Mouse (Mus musculus): ENCODE measurements at regions not wholly inside any gene's neighbourhood (a gene's known extent, or its start where the extent isn't known, plus 50 kb on each side); places are given as distances from the start of the nearest gene placed in this dataset.

DNA sequence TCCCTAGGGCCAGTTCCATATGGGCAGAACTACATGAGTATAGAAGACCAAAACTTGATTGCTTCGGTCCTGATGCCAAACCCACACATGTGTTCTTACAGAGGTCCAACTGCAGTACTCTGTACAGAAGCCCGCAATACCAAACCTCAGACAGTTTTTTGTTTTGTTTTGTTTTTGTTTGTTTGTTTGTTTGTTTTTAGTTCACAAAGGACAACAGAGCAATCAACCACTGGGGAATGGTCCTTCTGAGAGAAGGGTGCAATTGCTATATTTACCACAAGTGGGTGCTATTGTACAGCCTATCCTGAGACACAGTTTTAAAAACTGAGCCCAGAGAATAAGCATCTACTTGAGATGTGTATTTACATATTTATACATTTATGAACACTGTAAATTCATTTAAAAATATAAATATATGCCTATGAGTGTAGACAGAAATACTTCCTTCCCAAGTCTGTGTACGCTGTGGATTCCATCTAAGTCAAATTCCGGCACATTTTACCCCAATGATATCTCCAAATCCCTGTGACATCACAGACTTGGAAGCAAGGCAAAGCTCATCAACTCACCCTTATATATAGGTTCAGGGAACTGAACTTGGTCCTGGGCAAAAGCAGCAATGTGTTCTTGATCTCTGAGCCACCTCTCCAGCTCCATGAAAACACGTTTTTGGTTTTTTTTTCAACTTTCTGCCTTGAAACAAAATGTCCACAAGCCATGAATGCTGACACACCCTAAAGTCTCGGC lies 101.3 kb upstream of the A26c2 start:
- H3K9me3 ChIP-seq = no peaks in the 10 kb centered on the region
- H3K36me3 ChIP-seq = no peaks in the 10 kb centered on the region
- H3K4me2 ChIP-seq = no peak overlapping the region
- peak; percentile 36; the same call in 1 of the 2 replicates for ATAC-seq (ENCODE audit: low read depth)
- no peak overlapping the region for H3K4me3 ChIP-seq
- H3K27me3 ChIP-seq = no peaks in the 10 kb centered on the region
- 69% methylated on average over 6 of the region's 6 CpGs for WGBS
- H3K27ac ChIP-seq (replicated peaks) = no peak overlapping the region
- no peak overlapping the region for H3K9ac ChIP-seq
- H3K4me1 ChIP-seq (replicated peaks) = no peaks in the 10 kb centered on the region

DNA sequence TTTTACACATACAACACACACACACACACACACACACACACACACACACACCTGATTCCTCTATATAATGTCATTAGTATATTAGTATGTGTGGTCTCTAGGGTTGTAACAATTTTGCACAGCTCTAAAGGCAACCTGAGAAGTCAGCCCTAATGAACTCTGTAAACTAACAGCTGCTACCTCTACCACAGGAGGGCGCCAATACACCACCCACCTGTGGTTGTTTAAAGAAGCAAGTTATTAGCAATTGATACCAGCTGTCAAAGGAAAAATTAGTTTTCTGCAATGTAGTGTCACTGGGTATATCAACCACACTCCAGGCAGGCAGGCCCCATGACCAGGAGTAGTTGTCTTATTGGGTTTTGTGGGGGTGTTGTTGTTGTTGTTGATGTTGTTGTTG lies 98.8 kb upstream of the A26c2 start:
- no peaks in the 10 kb centered on the region for H3K36me3 ChIP-seq
- H3K4me1 ChIP-seq (replicated peaks) = no peaks in the 10 kb centered on the region
- H3K9me3 ChIP-seq = no peaks in the 10 kb centered on the region
- no peaks in the 10 kb centered on the region for H3K27me3 ChIP-seq
- no peak overlapping the region for H3K4me3 ChIP-seq
- WGBS = 0% methylated on average over 1 of the region's 1 CpGs
- no peak for ATAC-seq (ENCODE audit: low read depth)
- no peak overlapping the region for H3K9ac ChIP-seq
- H3K4me2 ChIP-seq = no peak overlapping the region
- H3K27ac ChIP-seq (replicated peaks) = no peak overlapping the region

DNA sequence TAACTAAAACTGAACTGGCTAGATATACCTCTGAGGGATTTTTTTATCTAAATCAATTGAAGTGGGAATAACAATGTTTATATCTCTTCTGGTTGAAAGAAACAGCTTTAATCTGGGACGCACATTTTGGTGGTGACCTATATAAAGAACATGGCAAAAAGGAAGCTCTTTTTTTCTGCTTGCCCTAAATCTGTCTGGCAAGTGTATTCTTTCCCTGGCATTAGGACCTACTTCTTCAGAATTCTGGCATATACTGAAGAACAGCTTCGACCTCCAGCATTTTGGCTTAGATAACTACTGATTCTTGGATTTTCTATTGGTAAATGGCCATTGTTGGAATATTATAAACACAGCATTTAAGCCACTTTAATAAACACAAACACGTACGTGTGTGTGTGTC lies 70.9 kb upstream of the A26c2 start:
- Histone ChIP-seq H3K9ac (no peak overlapping the region), H3K36me3 (no peaks in the 10 kb centered on the region), H3K27ac (replicated peaks) (no peak overlapping the region), H3K4me3 (no peak overlapping the region), H3K9me3 (no peaks in the 10 kb centered on the region), H3K4me1 (replicated peaks) (no peaks in the 10 kb centered on the region), H3K4me2 (no peak overlapping the region), H3K27me3 (no peaks in the 10 kb centered on the region)
- 75% methylated on average over 4 of the region's 4 CpGs for WGBS
- no peak for ATAC-seq (ENCODE audit: low read depth)

DNA sequence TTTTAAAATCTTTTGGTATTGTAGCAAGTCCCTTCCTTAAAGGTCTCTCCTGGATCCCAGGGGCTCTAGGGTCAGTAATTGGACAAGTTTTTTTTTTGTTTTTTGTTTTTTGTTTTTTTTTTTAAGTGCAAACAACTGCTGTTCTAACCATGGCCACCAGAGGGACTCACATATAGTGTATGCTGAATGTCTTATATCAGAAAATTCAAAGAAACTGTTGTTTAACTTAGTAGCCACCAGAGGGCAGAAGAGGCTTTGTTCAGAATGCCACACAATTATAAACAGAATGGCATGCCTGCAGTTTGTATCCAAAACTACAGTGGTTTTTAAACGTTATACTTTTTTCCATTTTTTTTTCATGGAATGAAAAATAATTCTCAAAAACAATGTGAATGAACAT lies 53.6 kb upstream of the A26c2 start:
- ATAC-seq (ENCODE audit: low read depth) = peak; percentile 76
- H3K36me3 ChIP-seq = no peaks in the 10 kb centered on the region
- H3K4me3 ChIP-seq = no peak overlapping the region
- no peaks in the 10 kb centered on the region for H3K27me3 ChIP-seq
- no peak overlapping the region for H3K27ac ChIP-seq (replicated peaks)
- 15% methylated on average over 1 of the region's 1 CpGs for WGBS
- no peaks in the 10 kb centered on the region for H3K9me3 ChIP-seq
- no peaks in the 10 kb centered on the region for H3K4me1 ChIP-seq (replicated peaks)
- no peak overlapping the region for H3K4me2 ChIP-seq
- H3K9ac ChIP-seq = no peak overlapping the region
